Mouse (Mus musculus): Measurements from ENCODE around the gene Ppargc1a. TPM values are rescaled to one million over a fixed set of nuclear protein-coding genes. Genes with fewer than 3 reads are reported as not detected.

Ppargc1a gene
- polyA plus RNA-seq, 1 experiment, result not detected

GRCm38 (mm10) chr5:51541557-51541956 lies 26.0 kb downstream of the Ppargc1a start:
- Histone ChIP-seq H3K4me1 (ENCODE audit: control insufficient read depth, insufficient read depth, low read length) (no peaks in the 10 kb centered on the region), H3K27ac (ENCODE audit: insufficient read depth, low read depth, low read length) (no peak overlapping the region)
- TF ChIP-seq POLR2A (IDR thresholded peaks at IDR 0.05; ENCODE audit: borderline replicate concordance, low read depth, low read length) (no peak), CTCF (IDR thresholded peaks at IDR 0.05; ENCODE audit: low read depth, low read length) (no peak)

GRCm38 (mm10) chr5:51540816-51541215 lies 26.7 kb downstream of the Ppargc1a start:
- H3K4me1 ChIP-seq (ENCODE audit: control insufficient read depth, insufficient read depth, low read length), result no peaks in the 10 kb centered on the region
- H3K4me3 ChIP-seq (ENCODE audit: insufficient read depth, low read length), result no peak overlapping the region
- H3K27ac ChIP-seq (ENCODE audit: insufficient read depth, low read depth, low read length), result no peak overlapping the region
- no peak for TF ChIP-seq CTCF (IDR thresholded peaks at IDR 0.05; ENCODE audit: low read depth, low read length)
- no peak for TF ChIP-seq POLR2A (IDR thresholded peaks at IDR 0.05; ENCODE audit: borderline replicate concordance, low read depth, low read length)

More at GRCm38 (mm10) chr5:51541557-51541956, 26.0 kb downstream of the Ppargc1a start:
- H3K4me3 ChIP-seq (ENCODE audit: insufficient read depth, low read length), result no peak overlapping the region

- TF ChIP-seq CTCF (IDR thresholded peaks at IDR 0.05; ENCODE audit: low read depth, low read length) (no peak), POLR2A (IDR thresholded peaks at IDR 0.05; ENCODE audit: borderline replicate concordance, low read depth, low read length) (no peak)
- H3K27ac ChIP-seq (ENCODE audit: insufficient read depth, low read depth, low read length), result no peak overlapping the region
- no peaks in the 10 kb centered on the region for H3K4me1 ChIP-seq (ENCODE audit: control insufficient read depth, insufficient read depth, low read length)
- no peak overlapping the region for H3K4me3 ChIP-seq (ENCODE audit: insufficient read depth, low read length)
Measured at GRCm38 (mm10) chr5:51539563-51539962, 28.0 kb downstream of the Ppargc1a start.

- Histone ChIP-seq H3K4me3 (ENCODE audit: insufficient read depth, low read length) (no peak overlapping the region), H3K27ac (ENCODE audit: insufficient read depth, low read depth, low read length) (no peak overlapping the region), H3K4me1 (ENCODE audit: control insufficient read depth, insufficient read depth, low read length) (no peaks in the 10 kb centered on the region)
- TF ChIP-seq POLR2A (IDR thresholded peaks at IDR 0.05; ENCODE audit: borderline replicate concordance, low read depth, low read length), result no peak
- no peak for TF ChIP-seq CTCF (IDR thresholded peaks at IDR 0.05; ENCODE audit: low read depth, low read length)
Measured at GRCm38 (mm10) chr5:51538319-51538718, 29.2 kb downstream of the Ppargc1a start.

GRCm38 (mm10) chr5:51537646-51538030 lies 29.9 kb downstream of the Ppargc1a start:
- Histone ChIP-seq H3K4me1 (ENCODE audit: control insufficient read depth, insufficient read depth, low read length) (no peaks in the 10 kb centered on the region), H3K27ac (ENCODE audit: insufficient read depth, low read depth, low read length) (no peak overlapping the region), H3K4me3 (ENCODE audit: insufficient read depth, low read length) (no peak overlapping the region)
- no peak for TF ChIP-seq CTCF (IDR thresholded peaks at IDR 0.05; ENCODE audit: low read depth, low read length)
- no peak for TF ChIP-seq POLR2A (IDR thresholded peaks at IDR 0.05; ENCODE audit: borderline replicate concordance, low read depth, low read length)

- Histone ChIP-seq H3K4me3 (ENCODE audit: insufficient read depth, low read length) (no peak overlapping the region), H3K27ac (ENCODE audit: insufficient read depth, low read depth, low read length) (no peak overlapping the region), H3K4me1 (ENCODE audit: control insufficient read depth, insufficient read depth, low read length) (no peaks in the 10 kb centered on the region)
- TF ChIP-seq CTCF (IDR thresholded peaks at IDR 0.05; ENCODE audit: low read depth, low read length) (no peak), POLR2A (IDR thresholded peaks at IDR 0.05; ENCODE audit: borderline replicate concordance, low read depth, low read length) (no peak)
Measured at GRCm38 (mm10) chr5:51537009-51537645, 30.4 kb downstream of the Ppargc1a start.

GRCm38 (mm10) chr5:51534456-51534855 lies 33.1 kb downstream of the Ppargc1a start:
- Histone ChIP-seq H3K27ac (ENCODE audit: insufficient read depth, low read depth, low read length) (no peak overlapping the region), H3K4me3 (ENCODE audit: insufficient read depth, low read length) (no peak overlapping the region), H3K4me1 (ENCODE audit: control insufficient read depth, insufficient read depth, low read length) (no peaks in the 10 kb centered on the region)
- no peak for TF ChIP-seq CTCF (IDR thresholded peaks at IDR 0.05; ENCODE audit: low read depth, low read length)

GRCm38 (mm10) chr5:51531286-51531685 lies 36.2 kb downstream of the Ppargc1a start:
- H3K27ac ChIP-seq (ENCODE audit: insufficient read depth, low read depth, low read length), result no peak overlapping the region
- no peaks in the 10 kb centered on the region for H3K4me1 ChIP-seq (ENCODE audit: control insufficient read depth, insufficient read depth, low read length)
- TF ChIP-seq POLR2A (IDR thresholded peaks at IDR 0.05; ENCODE audit: borderline replicate concordance, low read depth, low read length) (no peak), CTCF (IDR thresholded peaks at IDR 0.05; ENCODE audit: low read depth, low read length) (no peak)
- H3K4me3 ChIP-seq (ENCODE audit: insufficient read depth, low read length), result no peak overlapping the region

- Histone ChIP-seq H3K27ac (ENCODE audit: insufficient read depth, low read depth, low read length) (no peak overlapping the region), H3K4me3 (ENCODE audit: insufficient read depth, low read length) (no peak overlapping the region), H3K4me1 (ENCODE audit: control insufficient read depth, insufficient read depth, low read length) (no peaks in the 10 kb centered on the region)
- TF ChIP-seq POLR2A (IDR thresholded peaks at IDR 0.05; ENCODE audit: borderline replicate concordance, low read depth, low read length) (no peak), CTCF (IDR thresholded peaks at IDR 0.05; ENCODE audit: low read depth, low read length) (no peak)
Measured at GRCm38 (mm10) chr5:51529444-51529843, 38.1 kb downstream of the Ppargc1a start.

- TF ChIP-seq POLR2A (IDR thresholded peaks at IDR 0.05; ENCODE audit: borderline replicate concordance, low read depth, low read length) (no peak), CTCF (IDR thresholded peaks at IDR 0.05; ENCODE audit: low read depth, low read length) (no peak)
- no peak overlapping the region for H3K27ac ChIP-seq (ENCODE audit: insufficient read depth, low read depth, low read length)
- H3K4me1 ChIP-seq (ENCODE audit: control insufficient read depth, insufficient read depth, low read length), result no peaks in the 10 kb centered on the region
- no peak overlapping the region for H3K4me3 ChIP-seq (ENCODE audit: insufficient read depth, low read length)
Measured at GRCm38 (mm10) chr5:51528165-51528498, 39.4 kb downstream of the Ppargc1a start.

All from bone marrow macrophage, adult 2 months (primary cell).